Mouse (Mus musculus) limb, embryonic 14.5 days (tissue): ENCODE data around the gene Krt81. TPM values are rescaled to one million over a fixed set of nuclear protein-coding genes. Genes with fewer than 3 reads are reported as not detected.
A peak's percentile ranks its signal among the peaks of the same experiment; 100 is the strongest.

Experiments
- ATAC-seq: fragments of 200-750 bp; cut with Nextera tagmentation; 2 replicates; pipeline ENCODE4 v1.8.0; 2017; ENCODE audit warnings: low read depth, moderate number of reproducible peaks, moderate TSS enrichment; ENCODE audit not compliant: low FRiP score
- DNase-seq: peaks from one replicate; pipeline ENCODE4 v3.0.0-alpha.2; 2015; ENCODE audit warnings: low spot score
- H3K27ac ChIP-seq: fragments of 300-500 bp; sonication (generic); replicated peaks from 2 replicates; pipeline ENCODE4 v1.5.1; 2014; ENCODE audit warnings: low read depth, mild to moderate bottlenecking, low read length, moderate library complexity, mixed read lengths
- H3K27me3 ChIP-seq: fragments of 300-500 bp; sonication (generic); 2 replicates; pipeline ENCODE4 v1.6.1; 2014; ENCODE audit warnings: low read length, mixed read lengths; ENCODE audit not compliant: control insufficient read depth, insufficient read depth
- H3K36me3 ChIP-seq: fragments of 300-500 bp; sonication (generic); 2 replicates; pipeline ENCODE4 v1.6.1; 2014; ENCODE audit warnings: mild to moderate bottlenecking, low read length, moderate library complexity, mixed read lengths; ENCODE audit not compliant: control insufficient read depth, insufficient read depth
- H3K4me1 ChIP-seq: fragments of 300-500 bp; sonication (generic); 2 replicates; pipeline ENCODE4 v1.6.1; 2014; ENCODE audit warnings: antibody characterized with exemption, low read length, mixed read lengths; ENCODE audit not compliant: control insufficient read depth, insufficient read depth
- H3K4me2 ChIP-seq: fragments of 300-500 bp; sonication (generic); replicated peaks from 2 replicates; pipeline ENCODE4 v1.6.1; 2014; ENCODE audit warnings: low read depth, mild to moderate bottlenecking, low read length, moderate library complexity; ENCODE audit not compliant: severe bottlenecking
- H3K4me3 ChIP-seq: fragments of 300-500 bp; sonication (generic); replicated peaks from 2 replicates; pipeline ENCODE4 v1.5.1; 2014; ENCODE audit warnings: low read length
- H3K9ac ChIP-seq: fragments of 300-500 bp; sonication (generic); 2 replicates; pipeline ENCODE4 v1.6.1; 2014; ENCODE audit warnings: mild to moderate bottlenecking, low read depth, low read length, moderate library complexity; ENCODE audit not compliant: severe bottlenecking
- H3K9me3 ChIP-seq: fragments of 300-500 bp; sonication (generic); 2 replicates; pipeline ENCODE4 v1.6.1; 2016; ENCODE audit warnings: low read length; ENCODE audit not compliant: control insufficient read depth
- POLR2A ChIP-seq: fragments of 200-500 bp; IDR thresholded peaks from 2 replicates; pipeline ENCODE4 v1.8.0; 2012; ENCODE audit warnings: inconsistent platforms, mild to moderate bottlenecking, moderate library complexity, borderline replicate concordance; ENCODE audit not compliant: insufficient read depth, insufficient read length; ENCODE audit errors: extremely low read depth
- WGBS: fragments of 180-500 bp; shearing (Covaris S2); extraction: QIAGEN DNeasy Blood & Tissue Kit; methylation state at CpG from one replicate; pipeline ENCODE4 v1.1.7; 2014; 5-methylcytosine and 5-hydroxymethylcytosine counted together
- polyA plus RNA-seq, 2 experiments: library from polyadenylated mRNA; depleted of rRNA in 1 of 2; stranded (reverse) in 1 of 2; unstranded in 1 of 2; fragments of >200 nt; fragmentation: Nextera tagmentation in 1 of 2; extraction: Ambion mirVana in 1 of 2; gene quantifications; 2 replicates each; pipeline versions ENCODE4 v1.2.1 to v1.2.3; 2012 to 2014

The Krt81 gene
- polyA plus RNA-seq, 2 experiments, result not detected

- DNase-seq, result no peak
These were observed 44.6 kb downstream of the Krt81 start for GRCm38 (mm10) chr15:101418950-101419349.

GRCm38 (mm10) chr15:101414807-101415565, 48.6 kb downstream of the Krt81 start:
- Histone ChIP-seq H3K4me3 (no peak overlapping the region), H3K27me3 (peaks cover 13% of the 10 kb centered on the region), H3K4me1 (peaks cover 11% of the 10 kb centered on the region; the same call in 1 of the 2 replicates), H3K27ac (no peak overlapping the region), H3K9me3 (no peaks in the 10 kb centered on the region), H3K4me2 (no peak overlapping the region), H3K9ac (no peak overlapping the region), H3K36me3 (no peaks in the 10 kb centered on the region)
- WGBS, result 42% methylated on average over 11 of the region's 11 CpGs
- no peak for DNase-seq
- ATAC-seq, result no peak
- TF ChIP-seq POLR2A, result no peak

More at GRCm38 (mm10) chr15:101418950-101419349, 44.6 kb downstream of the Krt81 start:
- Histone ChIP-seq H3K9ac (no peak overlapping the region), H3K4me3 (no peak overlapping the region), H3K4me1 (no peaks in the 10 kb centered on the region), H3K27ac (no peak overlapping the region), H3K4me2 (no peak overlapping the region), H3K36me3 (no peaks in the 10 kb centered on the region), H3K9me3 (no peaks in the 10 kb centered on the region), H3K27me3 (0 out of 2 replicates have a peak, but pooled peaks cover 4% of the 10 kb centered on the region)
- no peak for ATAC-seq
- WGBS, result 75% methylated on average over 4 of the region's 4 CpGs
- TF ChIP-seq POLR2A, result no peak

GRCm38 (mm10) chr15:101413916-101414635, 49.5 kb downstream of the Krt81 start:
- Histone ChIP-seq H3K27me3 (peaks cover 13% of the 10 kb centered on the region), H3K27ac (no peak overlapping the region), H3K4me2 (no peak overlapping the region), H3K9me3 (no peaks in the 10 kb centered on the region), H3K4me1 (peaks cover 11% of the 10 kb centered on the region; the same call in 1 of the 2 replicates), H3K36me3 (no peaks in the 10 kb centered on the region), H3K4me3 (no peak overlapping the region), H3K9ac (no peak overlapping the region)
- 39% methylated on average over 7 of the region's 7 CpGs for WGBS
- no peak for TF ChIP-seq POLR2A
- DNase-seq, result no peak
- no peak; the same call in 1 of the 2 replicates for ATAC-seq

- no peak overlapping the region for H3K27ac ChIP-seq
- whole genome bisulfite sequencing, result 25% methylated on average over 28 of the region's 31 CpGs
- no peaks in the 10 kb centered on the region for H3K36me3 ChIP-seq
- peak overlapping the region; percentile 13 for H3K4me3 ChIP-seq
- H3K9me3 ChIP-seq, result no peaks in the 10 kb centered on the region
- ATAC-seq (no peak), DNase-seq (no peak)
- H3K4me2 ChIP-seq, result peak overlapping the region; percentile 19; the same call in 1 of the 2 replicates
- H3K27me3 ChIP-seq, result peaks cover 13% of the 10 kb centered on the region
- peaks cover 11% of the 10 kb centered on the region; the same call in 1 of the 2 replicates for H3K4me1 ChIP-seq
- no peak overlapping the region for H3K9ac ChIP-seq
- TF ChIP-seq POLR2A, result no peak
These were observed 51.4 kb downstream of the Krt81 start for GRCm38 (mm10) chr15:101412188-101412587.

- Histone ChIP-seq H3K4me1 (peaks cover 11% of the 10 kb centered on the region; the same call in 1 of the 2 replicates), H3K4me3 (no peak within 1 kb of the TSS), H3K9ac (0 out of 2 replicates have a peak within 1 kb of the TSS, but pooled peaks have one; percentile 14), H3K27me3 (peaks cover 13% of the 10 kb centered on the region), H3K36me3 (no peaks in the 10 kb centered on the region), H3K4me2 (no peak within 1 kb of the TSS; the same call in 1 of the 2 replicates), H3K9me3 (no peaks in the 10 kb centered on the region), H3K27ac (0 out of 2 replicates have a peak within 1 kb of the TSS, but pooled peaks have one; percentile 10)
- no peak for ATAC-seq
- 29% methylated on average over 2 of the region's 2 CpGs for WGBS
- DNase-seq, result peak; percentile 24
- no peak for TF ChIP-seq POLR2A
These were observed 52.8 kb downstream of the Krt81 start, which contains the start of gene Krt7 for GRCm38 (mm10) chr15:101410775-101411174. TSS of gene Krt7 (plus strand) at chr15:101411043.

Other genes starting within 250 kb of the Krt81 start
- gene Grasp, start 239.6 kb downstream of the Krt81 start, polyA plus RNA-seq (2012; rRNA removed), result 20.5 and 25.8 TPM in 2 replicates
- 7.4 and 7.5 TPM in 2 replicates for gene Grasp, start 239.6 kb downstream of the Krt81 start, polyA plus RNA-seq (2014; fragmentation: Nextera tagmentation; extraction: Ambion mirVana)
- gene Nr4a1, start 209.5 kb downstream of the Krt81 start, polyA plus RNA-seq (2012; rRNA removed), result 19.6 and 31.2 TPM in 2 replicates
- 9.9 and 10.5 TPM in 2 replicates for gene Nr4a1, start 209.5 kb downstream of the Krt81 start, polyA plus RNA-seq (2014; fragmentation: Nextera tagmentation; extraction: Ambion mirVana)
- 42.9 and 47.2 TPM in 2 replicates for gene Atg101, start 179.5 kb downstream of the Krt81 start, polyA plus RNA-seq (2012; rRNA removed)
- gene Atg101, start 179.5 kb downstream of the Krt81 start, polyA plus RNA-seq (2014; fragmentation: Nextera tagmentation; extraction: Ambion mirVana), result 53.3 and 56.0 TPM in 2 replicates
- gene 6030408B16Rik, start 170.5 kb downstream of the Krt81 start, polyA plus RNA-seq (2012; rRNA removed), result 1.0 and 2.2 TPM in 2 replicates
- gene 6030408B16Rik, start 170.5 kb downstream of the Krt81 start, polyA plus RNA-seq (2014; fragmentation: Nextera tagmentation; extraction: Ambion mirVana), result 0.74 and 1.8 TPM in 2 replicates
- gene Krt80, start 93.6 kb downstream of the Krt81 start, polyA plus RNA-seq (2012; rRNA removed), result 3.3 and 3.6 TPM in 2 replicates
- 3.8 TPM in 2 replicates for gene Krt80, start 93.6 kb downstream of the Krt81 start, polyA plus RNA-seq (2014; fragmentation: Nextera tagmentation; extraction: Ambion mirVana)
- 13.8 and 19.3 TPM in 2 replicates for gene Krt7, start 52.7 kb downstream of the Krt81 start, polyA plus RNA-seq (2012; rRNA removed)
- gene Krt7, start 52.7 kb downstream of the Krt81 start, polyA plus RNA-seq (2014; fragmentation: Nextera tagmentation; extraction: Ambion mirVana), result 26.7 and 29.7 TPM in 2 replicates
- 0.73 and 1.5 TPM in 2 replicates for gene Krt87, start 24.9 kb downstream of the Krt81 start, polyA plus RNA-seq (2012; rRNA removed)
- 0.61 and 0.89 TPM in 2 replicates for gene Krt87, start 24.9 kb downstream of the Krt81 start, polyA plus RNA-seq (2014; fragmentation: Nextera tagmentation; extraction: Ambion mirVana)
- 0.15 TPM in 1 of 2 replicates, not detected in the other for gene Krt88, start 16.0 kb downstream of the Krt81 start, polyA plus RNA-seq (2012; rRNA removed)
- not detected in 2 replicates for gene Krt88, start 16.0 kb downstream of the Krt81 start, polyA plus RNA-seq (2014; fragmentation: Nextera tagmentation; extraction: Ambion mirVana)
- gene Krt86, start 9.7 kb upstream of the Krt81 start, polyA plus RNA-seq (2012; rRNA removed), result 0.15 TPM in 1 of 2 replicates, not detected in the other
- gene Krt86, start 9.7 kb upstream of the Krt81 start, polyA plus RNA-seq (2014; fragmentation: Nextera tagmentation; extraction: Ambion mirVana), result 0.10 TPM in 1 of 2 replicates, not detected in the other
- 0.06 TPM in 1 of 2 replicates, not detected in the other for gene Krt83, start 27.8 kb upstream of the Krt81 start, polyA plus RNA-seq (2012; rRNA removed)
- not detected in 2 replicates for gene Krt83, start 27.8 kb upstream of the Krt81 start, polyA plus RNA-seq (2014; fragmentation: Nextera tagmentation; extraction: Ambion mirVana)
- 0.22 and 0.23 TPM in 2 replicates for gene Gm49425, start 53.5 kb upstream of the Krt81 start, polyA plus RNA-seq (2012; rRNA removed)
- 0.30 and 0.45 TPM in 2 replicates for gene Gm49425, start 53.5 kb upstream of the Krt81 start, polyA plus RNA-seq (2014; fragmentation: Nextera tagmentation; extraction: Ambion mirVana)
- 0.92 and 1.8 TPM in 2 replicates for gene Krt84, start 69.1 kb upstream of the Krt81 start, polyA plus RNA-seq (2012; rRNA removed)
- 4.8 and 8.1 TPM in 2 replicates for gene Krt84, start 69.1 kb upstream of the Krt81 start, polyA plus RNA-seq (2014; fragmentation: Nextera tagmentation; extraction: Ambion mirVana)
- gene Krt82, start 86.9 kb upstream of the Krt81 start, polyA plus RNA-seq (2012; rRNA removed), result not detected in 2 replicates
- gene Krt82, start 86.9 kb upstream of the Krt81 start, polyA plus RNA-seq (2014; fragmentation: Nextera tagmentation; extraction: Ambion mirVana), result not detected in 2 replicates
- 0.06 and 0.08 TPM in 2 replicates for gene Krt90, start 99.2 kb upstream of the Krt81 start, polyA plus RNA-seq (2012; rRNA removed)
- 0.07 and 0.10 TPM in 2 replicates for gene Krt90, start 99.2 kb upstream of the Krt81 start, polyA plus RNA-seq (2014; fragmentation: Nextera tagmentation; extraction: Ambion mirVana)
- 0.52 and 0.70 TPM in 2 replicates for gene Krt75, start 110.2 kb upstream of the Krt81 start, polyA plus RNA-seq (2012; rRNA removed)
- 0.93 and 0.96 TPM in 2 replicates for gene Krt75, start 110.2 kb upstream of the Krt81 start, polyA plus RNA-seq (2014; fragmentation: Nextera tagmentation; extraction: Ambion mirVana)
- not detected in 2 replicates for gene Gm5414, start 164.4 kb upstream of the Krt81 start, polyA plus RNA-seq (2012; rRNA removed)
- gene Gm5414, start 164.4 kb upstream of the Krt81 start, polyA plus RNA-seq (2014; fragmentation: Nextera tagmentation; extraction: Ambion mirVana), result not detected in 2 replicates
- not detected in 2 replicates for gene Gm5478, start 183.6 kb upstream of the Krt81 start, polyA plus RNA-seq (2012; rRNA removed)
- gene Gm5478, start 183.6 kb upstream of the Krt81 start, polyA plus RNA-seq (2014; fragmentation: Nextera tagmentation; extraction: Ambion mirVana), result not detected in 2 replicates
- not detected in 2 replicates for gene Krt6b, start 216.5 kb upstream of the Krt81 start, polyA plus RNA-seq (2012; rRNA removed)
- not detected in 2 replicates for gene Krt6b, start 216.5 kb upstream of the Krt81 start, polyA plus RNA-seq (2014; fragmentation: Nextera tagmentation; extraction: Ambion mirVana)
- gene Krt6a, start 230.6 kb upstream of the Krt81 start, polyA plus RNA-seq (2012; rRNA removed), result 5.0 and 8.0 TPM in 2 replicates
- 14.0 and 26.5 TPM in 2 replicates for gene Krt6a, start 230.6 kb upstream of the Krt81 start, polyA plus RNA-seq (2014; fragmentation: Nextera tagmentation; extraction: Ambion mirVana)
- gene Krt5, start 249.1 kb upstream of the Krt81 start, polyA plus RNA-seq (2012; rRNA removed), result 322 and 422 TPM in 2 replicates
- 204 and 215 TPM in 2 replicates for gene Krt5, start 249.1 kb upstream of the Krt81 start, polyA plus RNA-seq (2014; fragmentation: Nextera tagmentation; extraction: Ambion mirVana)